Mouse (Mus musculus): ENCODE measurements around the gene Gpr162.

GRCm38 (mm10) chr6:124866560-124866959 is 2.8 kb upstream of the Gpr162 start:
- TF ChIP-seq CTCF (IDR thresholded peaks at IDR 0.05) (no peak), EP300 (IDR thresholded peaks at IDR 0.05; ENCODE audit: insufficient read depth, low read depth, low read length) (no peak), POLR2A (IDR thresholded peaks at IDR 0.05; ENCODE audit: insufficient read depth, low read depth, low read length) (no peak)

All from heart, adult 2 months (tissue).